Mouse (Mus musculus) gastrocnemius, postnatal 36 days (tissue): ENCODE data around the gene Cbr2. TPM values are rescaled to one million over a fixed set of nuclear protein-coding genes. Genes with fewer than 3 reads are reported as not detected.
"Not testable (repeated sequence)": the region's sequence is repeated elsewhere in the genome, so short reads cannot be mapped to it uniquely, and the experiment has no call there.

Experiments used
- DNase-seq, 2 experiments: peaks; one replicate each; pipeline ENCODE4 v3.0.0; 2022
- intact Hi-C: fragments of 180-260 bp; cut with DNase I; formaldehyde crosslinking; loops from one replicate; pipeline ENCODE4 v1.15.1; 2025
- long read RNA-seq, 2 experiments: library from polyadenylated mRNA; stranded (forward); transcript quantifications; one replicate each; pipeline ENCODE4 v2.0.0; 2021
- total RNA-seq, 2 experiments: library from RNA; stranded (reverse); gene quantifications; 2 replicates each; pipeline ENCODE4 v1.2.3; 2021

Cbr2 gene
- total RNA-seq: 10 to 100 TPM in 1 of 2 experiments, 1 to 10 TPM in 1; 9.2 to 15.8 TPM
- long read RNA-seq, experiment 1, transcript Cbr2-201 (8 exons, 1,110 nt): major isoform, 7 of 9 reads
- long read RNA-seq, experiment 1, partial matches to known transcripts: 0 of 9 reads
- long read RNA-seq, experiment 1, other reads (novel, unspliced or antisense): 1 of 9 reads
- long read RNA-seq, experiment 2, transcript Cbr2-201 (8 exons, 1,110 nt): major isoform, 7 of 7 reads
- long read RNA-seq, experiment 2, partial matches to known transcripts: 0 of 7 reads
- long read RNA-seq, experiment 2, other reads (novel, unspliced or antisense): 0 of 7 reads

DNA sequence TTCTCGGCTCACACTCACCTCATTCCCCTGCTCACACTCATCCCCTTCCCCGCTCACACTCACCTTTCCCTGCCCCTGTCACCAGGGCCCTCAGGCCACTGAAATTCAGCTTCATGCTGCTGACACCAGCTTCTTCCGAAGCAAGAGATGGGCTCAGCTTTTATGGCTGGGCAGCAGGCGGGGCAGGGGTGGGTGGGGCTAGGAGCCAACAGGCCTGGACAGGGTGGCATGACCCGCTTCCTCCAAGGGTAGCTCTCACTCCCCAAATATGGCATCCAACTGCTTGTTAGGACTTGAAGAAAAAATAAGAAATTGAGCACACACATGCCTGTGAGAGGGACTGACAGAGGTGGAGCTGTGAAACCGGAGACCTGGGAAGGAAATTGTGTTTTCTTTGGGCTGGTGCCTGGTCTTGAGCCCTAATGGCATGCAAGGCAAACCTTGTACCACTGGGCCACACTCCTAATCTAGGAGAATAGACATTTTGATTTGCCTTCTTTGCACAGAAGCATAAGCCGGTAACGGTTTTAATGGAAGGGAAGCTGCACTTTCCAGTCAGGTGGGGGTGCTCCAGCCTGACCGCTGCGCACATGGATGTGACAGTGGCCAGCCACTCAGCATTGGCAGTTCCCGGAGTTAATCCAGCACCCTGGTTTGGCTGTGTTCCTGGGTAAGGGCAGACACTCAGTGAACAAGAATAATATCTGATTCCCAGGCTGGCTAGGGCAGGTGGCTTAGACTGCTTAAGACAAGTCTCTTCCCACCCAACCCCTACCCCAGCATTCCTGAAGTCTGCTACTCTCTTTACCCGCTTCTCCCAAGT, at the start of gene Cbr2:
TSS of gene Cbr2 (minus strand) at position 257 of the 823 bp plus-strand sequence.
- no peak for DNase-seq
- intact Hi-C loops: no loop called here

GRCm38 (mm10) chr11:120781361-120781760, 49.4 kb upstream of the Cbr2 start:
- intact Hi-C loops: loop anchor here (10.0 kb wide), 1 partner anchor 287 kb away; the partner anchor contains the start of gene Slc25a10
- DNase-seq: not testable (repeated sequence)

- intact Hi-C loops: loop anchor here (5.0 to 10.0 kb wide), 2 partner anchors 118 to 285 kb away; partner anchors contain the start of genes Notum and Slc25a10
- no peak for DNase-seq
Observed at GRCm38 (mm10) chr11:120779876-120780275, 48.0 kb upstream of the Cbr2 start.

DNA sequence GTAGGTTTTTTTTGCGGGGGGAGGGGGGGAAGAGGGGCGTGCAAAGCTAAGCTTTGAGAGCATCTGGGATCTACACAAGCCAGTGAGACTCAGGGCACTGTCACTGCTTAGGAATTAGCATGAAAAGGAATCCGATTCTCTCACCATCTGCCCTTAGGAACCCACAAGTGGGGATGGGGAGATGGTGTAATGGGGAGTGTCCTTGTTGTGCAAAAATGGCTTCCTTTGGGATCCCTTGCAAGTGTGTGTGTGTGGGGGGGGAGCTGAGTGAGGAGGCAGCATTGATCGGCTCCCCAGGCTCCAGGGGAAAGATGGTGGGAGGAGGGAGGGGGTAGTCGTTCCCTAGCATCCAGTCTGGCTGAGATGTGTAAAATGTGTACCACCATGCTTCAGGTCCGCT, 45.2 kb upstream of the Cbr2 start:
- DNase-seq: no peak
- intact Hi-C loops: loop anchor here (5.0 kb wide), 1 partner anchor 115 kb away; the partner anchor contains the start of gene Notum

DNA sequence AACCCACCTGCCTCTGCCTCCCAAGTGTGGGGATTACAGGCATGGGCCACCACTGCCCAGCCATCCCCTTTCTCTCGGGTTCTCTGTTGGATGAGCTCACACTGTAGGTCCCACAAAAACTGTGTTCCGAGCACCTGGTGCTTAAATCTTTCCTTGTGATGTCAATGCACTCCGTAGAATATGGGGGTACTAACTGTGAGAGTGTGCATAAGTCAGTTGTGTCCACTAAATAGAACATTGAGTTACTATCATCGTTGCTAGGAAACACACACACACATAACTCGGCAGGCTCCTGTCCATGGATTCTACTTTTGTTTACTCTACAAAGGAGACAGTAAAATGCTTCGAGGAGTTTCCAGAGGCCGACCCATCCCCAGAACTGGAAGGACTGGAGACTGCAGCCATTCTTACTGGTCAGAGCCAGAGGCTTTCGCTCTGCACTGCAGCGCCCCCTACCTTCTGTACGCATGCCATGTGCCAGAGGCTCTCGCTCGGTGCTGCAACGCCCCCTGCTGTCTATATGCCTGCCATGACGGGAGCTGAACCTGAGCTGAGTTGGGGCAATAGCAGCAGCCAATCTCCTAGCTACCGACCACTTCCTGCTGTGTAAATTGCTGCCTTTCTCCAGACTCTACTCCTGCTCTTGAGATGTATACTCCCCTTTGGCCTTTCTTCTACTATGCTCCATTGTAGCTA, 44.0 kb upstream of the Cbr2 start:
- intact Hi-C loops: loop anchor here (2.0 to 5.0 kb wide), 2 partner anchors 55 to 114 kb away; partner anchors contain the start of genes Notum and Rac3
- DNase-seq: peak; percentile 94

DNA sequence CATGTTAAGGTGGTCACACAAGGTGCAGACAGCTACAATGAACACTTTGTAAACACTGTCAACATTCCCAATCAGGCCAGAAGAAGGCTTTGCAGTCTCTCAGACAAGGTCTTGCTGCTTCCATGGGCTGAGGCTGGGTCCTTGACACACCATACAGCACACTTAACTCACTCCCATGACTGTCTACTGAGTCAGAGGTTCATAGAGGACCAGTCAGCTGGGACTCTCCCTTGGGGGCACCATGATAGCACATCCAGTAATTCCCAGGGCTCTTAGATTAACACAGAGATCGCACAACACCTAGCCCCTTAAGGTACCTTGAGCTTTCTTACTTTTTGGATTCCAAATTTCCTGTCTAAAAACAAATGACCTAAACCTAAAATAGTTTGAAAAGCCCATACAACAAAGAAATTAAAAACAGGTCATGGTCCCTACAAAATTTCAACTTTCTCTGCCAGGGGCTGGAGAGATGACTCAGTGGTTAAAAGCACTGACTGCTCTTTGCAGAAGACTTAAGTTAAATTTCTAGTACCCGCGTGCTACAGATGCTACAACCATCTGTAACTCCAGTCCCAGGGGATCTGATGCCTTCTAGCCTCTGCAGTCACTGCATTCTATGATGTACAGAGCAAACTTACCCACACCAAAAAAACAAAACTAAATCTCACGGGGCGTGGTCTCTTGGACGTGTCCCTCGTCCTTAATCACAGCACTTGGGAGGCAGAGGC, 41.7 kb upstream of the Cbr2 start:
- intact Hi-C loops: loop anchor here (2.0 kb wide), 1 partner anchor 53 kb away; the partner anchor contains the start of gene Rac3
- no peak for DNase-seq

GRCm38 (mm10) chr11:120772749-120773148, 40.8 kb upstream of the Cbr2 start:
- DNase-seq: no peak
- intact Hi-C loops: no loop called here

GRCm38 (mm10) chr11:120768206-120768605, 36.3 kb upstream of the Cbr2 start:
- no peak for DNase-seq
- intact Hi-C loops: no loop called here

- DNase-seq, intact Hi-C loops: not testable (repeated sequence)
Observed at GRCm38 (mm10) chr11:120767023-120767422, 35.1 kb upstream of the Cbr2 start.

DNA sequence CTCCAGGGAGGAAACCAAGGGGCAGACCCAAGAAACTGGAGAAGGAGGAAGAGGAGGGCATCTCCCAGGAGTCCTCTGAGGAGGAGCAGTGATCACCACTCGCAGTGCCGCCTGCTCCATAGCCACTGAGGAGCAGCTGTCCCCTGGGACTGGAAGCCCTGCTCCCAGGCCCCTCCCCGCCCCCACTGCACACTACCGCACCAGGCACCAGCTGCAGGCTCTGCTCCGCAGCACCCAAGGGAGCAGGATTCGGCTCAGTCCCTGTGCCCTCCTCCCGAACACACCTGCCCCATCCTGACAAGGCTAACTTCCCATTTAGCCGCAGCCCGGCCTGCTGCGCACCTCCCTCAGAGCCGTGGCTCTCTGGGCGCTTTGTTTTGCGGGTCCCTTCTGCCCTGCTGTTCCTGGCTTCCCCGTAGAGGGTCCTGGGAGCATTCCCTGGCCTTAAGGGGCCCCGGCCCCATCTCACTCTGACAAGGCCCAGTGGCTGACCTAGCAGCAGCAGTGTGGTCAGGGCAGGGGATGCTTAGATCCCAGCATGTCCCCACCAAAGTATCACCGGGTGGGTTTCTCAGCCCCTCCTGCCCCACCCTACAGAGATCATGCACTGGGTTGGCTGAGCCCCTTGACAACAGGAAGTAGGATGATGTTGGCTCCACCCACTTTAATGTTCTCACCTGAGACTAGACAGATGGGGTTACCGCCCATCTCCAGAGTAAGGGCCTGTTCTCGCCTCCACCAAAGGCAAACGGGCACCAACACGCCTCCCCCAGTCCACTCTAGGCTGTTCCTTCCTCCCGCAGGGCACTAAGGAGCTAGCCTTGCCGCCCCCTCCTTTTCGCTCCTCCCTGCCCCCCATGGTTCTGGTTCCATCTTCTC, 31.4 kb upstream of the Cbr2 start:
- DNase-seq, intact Hi-C loops: not testable (repeated sequence)

DNA sequence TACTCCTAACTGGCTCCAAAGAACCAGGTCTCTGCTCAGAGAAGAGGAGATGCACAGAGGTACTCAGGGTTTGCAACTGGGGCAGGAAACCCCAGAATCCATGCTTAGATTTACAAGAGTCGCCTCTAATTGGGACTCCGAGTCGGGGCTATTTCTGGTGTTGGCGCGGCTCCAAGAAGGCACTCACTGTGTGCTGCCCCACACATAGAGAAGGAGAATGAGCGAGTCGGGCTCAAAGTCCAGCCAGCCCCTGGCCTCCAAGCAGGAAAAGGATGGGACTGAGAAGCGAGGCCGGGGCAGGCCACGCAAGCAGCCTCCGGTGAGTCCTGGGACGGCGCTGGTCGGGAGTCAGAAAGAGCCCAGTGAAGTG, 30.7 kb upstream of the Cbr2 start, which contains the start of gene Hmga1b:
TSS of gene Hmga1b (plus strand) at position 123 of the 370 bp plus-strand sequence.
- DNase-seq, intact Hi-C loops: not testable (repeated sequence)

DNA sequence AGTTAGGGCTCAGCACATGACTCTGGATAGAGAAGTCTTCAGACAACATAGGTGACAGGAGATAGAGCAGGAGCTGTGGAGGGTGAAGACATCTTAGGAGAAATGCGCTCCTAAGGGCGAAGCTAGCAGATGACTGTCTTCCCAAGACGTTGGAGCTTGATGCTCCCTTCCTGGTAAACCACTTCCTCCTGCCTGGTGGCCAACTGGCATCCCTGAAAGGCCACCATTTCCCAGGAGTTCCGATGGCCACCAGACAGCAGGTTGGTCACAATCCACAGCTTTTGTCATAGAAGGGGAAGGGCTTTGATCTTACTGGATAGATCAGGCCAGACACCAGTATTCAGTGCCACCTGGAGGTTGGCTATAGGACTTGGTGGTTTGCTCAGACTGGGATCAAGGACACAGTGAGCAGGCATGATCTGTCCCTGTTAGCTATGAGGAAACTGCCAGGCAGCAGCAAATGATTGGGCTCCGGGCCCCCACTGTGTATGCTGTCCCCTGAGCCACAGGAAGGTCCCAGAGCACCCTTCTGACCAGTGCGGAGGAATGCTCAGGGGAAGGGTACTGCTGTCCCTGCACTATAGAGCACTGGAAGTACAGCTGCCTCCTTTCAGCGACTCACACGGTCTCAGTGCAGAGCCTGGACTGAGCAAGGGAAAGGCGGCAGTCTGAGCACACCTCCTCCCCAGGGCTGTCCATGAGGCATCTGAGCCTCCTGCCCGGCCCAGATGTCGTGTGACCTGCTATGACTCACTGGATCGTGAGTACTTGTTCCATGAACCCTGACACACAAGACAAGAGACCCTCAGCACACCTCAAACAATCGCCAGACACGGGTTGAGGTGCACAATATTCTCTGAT, 30.1 kb upstream of the Cbr2 start:
- no peak for DNase-seq
- intact Hi-C loops: no loop called here

GRCm38 (mm10) chr11:120760236-120760635, 28.3 kb upstream of the Cbr2 start:
- intact Hi-C loops: no loop called here
- no peak for DNase-seq

DNA sequence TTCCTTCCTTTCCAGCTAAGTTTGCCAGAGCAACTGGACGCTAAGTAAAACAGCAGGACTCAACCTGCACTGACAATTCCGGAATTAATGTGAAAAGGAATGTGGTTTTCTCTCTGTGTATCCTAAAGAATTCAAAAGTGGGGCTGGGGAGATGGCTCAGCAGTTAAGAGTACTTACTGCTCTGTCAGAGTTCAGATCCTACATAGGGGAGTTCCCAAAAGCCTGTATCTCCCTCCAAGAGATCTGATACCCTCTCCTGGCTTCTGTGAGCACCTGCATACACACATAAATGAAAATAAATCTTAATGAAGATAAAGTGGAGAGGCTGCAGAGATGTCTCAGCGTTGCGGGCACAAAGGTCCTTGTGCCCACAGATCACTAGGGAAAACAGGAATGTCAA, 19.7 kb upstream of the Cbr2 start:
- DNase-seq: no peak
- intact Hi-C loops: no loop called here

DNA sequence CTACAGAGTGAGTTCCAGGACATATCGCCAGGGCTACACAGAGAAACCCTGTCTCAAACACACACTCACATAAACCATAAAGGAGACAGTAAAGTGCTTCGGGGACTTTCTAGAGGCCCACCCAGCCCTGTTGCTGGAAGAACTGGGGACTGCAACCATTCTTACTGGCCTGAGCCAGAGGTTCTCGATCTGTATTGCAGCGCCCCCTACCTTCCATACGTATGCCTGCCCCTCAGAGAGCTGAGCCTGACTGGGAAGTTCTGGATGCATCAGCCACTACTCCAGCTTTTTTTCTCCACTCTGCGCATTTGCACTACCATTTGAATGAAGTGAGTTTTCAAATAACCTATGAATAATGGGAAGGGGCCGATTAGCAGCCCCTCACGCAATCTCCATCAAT, 17.5 kb upstream of the Cbr2 start:
- intact Hi-C loops: no loop called here
- DNase-seq: no peak

GRCm38 (mm10) chr11:120747974-120748373, 16.1 kb upstream of the Cbr2 start:
- intact Hi-C loops: no loop called here
- no peak for DNase-seq

DNA sequence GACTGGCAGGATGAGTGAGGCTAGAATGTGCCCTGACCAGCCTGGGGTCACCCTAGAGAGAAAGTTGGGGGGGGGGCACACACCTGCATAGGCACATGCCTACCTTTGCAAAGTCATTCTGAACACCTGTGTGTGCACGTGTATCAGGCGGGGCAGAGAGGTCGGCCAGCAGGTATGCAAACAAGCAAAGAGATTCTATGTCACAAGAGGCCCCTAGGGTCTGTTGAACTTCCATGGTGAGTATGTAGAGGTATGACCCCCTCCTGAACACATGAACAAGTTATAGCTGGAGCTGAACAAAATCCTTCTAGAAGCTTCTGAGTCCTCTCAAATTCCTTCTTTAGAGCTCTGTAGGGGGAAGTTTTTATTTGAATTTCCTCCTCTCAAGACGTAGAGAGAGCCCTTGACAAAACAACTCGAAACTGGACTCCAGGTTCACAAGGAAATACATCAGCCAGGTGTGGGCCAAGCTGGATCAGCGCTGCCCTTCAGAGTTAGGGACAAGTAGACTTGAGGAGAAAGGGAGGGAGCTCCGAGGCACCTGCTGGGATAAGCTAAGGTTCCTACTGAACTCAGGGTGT, 12.3 kb upstream of the Cbr2 start:
- intact Hi-C loops: no loop called here
- no peak for DNase-seq

- no peak for DNase-seq
- intact Hi-C loops: no loop called here
Observed at GRCm38 (mm10) chr11:120740981-120741380, 9.1 kb upstream of the Cbr2 start.
